Mouse (Mus musculus): ENCODE data around the gene Ackr2. TPM values are rescaled to one million over a fixed set of nuclear protein-coding genes. Genes with fewer than 3 reads are reported as not detected.
A peak's percentile ranks its signal among the peaks of the same experiment; 100 is the strongest.

Ackr2 gene
- total RNA-seq, 2 experiments from 2014 or later = 2.2 to 2.8 TPM

DNA sequence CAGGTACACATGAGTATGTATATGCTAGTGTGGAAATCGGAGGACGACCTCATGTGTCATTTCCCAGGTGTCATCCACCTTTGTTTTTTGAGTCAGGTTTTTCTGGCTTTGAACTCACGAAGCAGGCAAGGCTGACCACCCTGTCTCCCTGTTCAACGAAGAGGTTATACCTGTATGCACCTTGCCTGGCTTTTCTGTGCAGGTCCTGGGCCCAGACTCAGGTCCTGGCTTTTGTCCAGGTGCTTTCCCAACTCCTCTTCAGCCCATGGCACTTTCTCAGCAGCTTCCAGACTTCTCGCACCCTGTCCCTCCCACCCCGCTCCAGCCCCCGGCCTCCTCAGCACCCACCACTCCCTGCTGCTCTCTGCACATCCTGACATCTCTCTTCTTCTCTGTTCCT lies 13.0 kb downstream of the Ackr2 start:
- DNase-seq = no peak
- intact Hi-C loops (cut with DNase I; ENCODE audit: low total_unique reads) = no loop called here

DNA sequence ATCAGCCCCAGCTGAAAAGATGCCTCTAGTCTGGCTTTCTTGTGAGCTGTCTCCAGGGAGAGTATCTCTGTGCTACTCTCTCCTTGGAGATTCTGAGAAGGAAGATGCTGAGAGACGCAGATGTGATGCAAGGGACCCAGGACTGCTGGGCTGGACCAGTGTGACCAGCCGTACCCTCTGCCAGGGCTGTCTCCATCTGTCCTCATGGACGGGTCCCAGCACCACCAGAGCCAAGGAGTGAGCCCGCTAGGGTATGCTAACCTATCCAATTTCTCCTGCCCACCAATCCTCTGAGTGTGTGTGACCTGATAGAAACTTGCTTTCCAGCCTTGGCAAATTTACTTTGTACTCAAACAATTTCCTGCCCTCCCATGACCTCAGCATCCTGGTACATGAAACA lies 14.6 kb downstream of the Ackr2 start:
- no peak for DNase-seq
- intact Hi-C loops (cut with DNase I; ENCODE audit: low total_unique reads) = no loop called here

DNA sequence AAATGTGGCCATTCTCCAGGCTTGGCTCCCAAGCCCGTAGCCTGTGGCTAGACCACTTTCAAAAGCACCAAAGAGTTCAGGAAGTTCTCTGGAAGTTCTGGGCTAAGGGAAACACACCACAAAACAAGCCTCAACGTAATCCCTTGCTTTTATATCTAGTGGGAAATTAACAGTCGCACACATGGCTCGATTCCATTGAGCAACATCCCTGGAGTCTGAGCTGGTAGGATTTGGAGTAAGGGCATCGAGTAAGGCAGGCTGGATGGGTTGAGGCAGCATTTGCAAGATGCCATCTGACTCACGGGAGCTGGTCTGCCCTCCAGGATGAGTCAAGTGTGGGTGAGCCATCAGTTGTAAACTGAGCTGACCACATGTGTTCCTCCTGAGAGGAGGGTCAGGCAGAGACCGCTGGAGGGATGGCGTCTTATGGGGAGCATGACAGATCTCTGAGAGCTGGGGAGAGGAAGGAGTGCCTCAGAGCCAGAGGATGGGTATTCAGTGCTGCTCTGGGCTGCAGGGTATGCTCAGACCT lies 16.1 kb downstream of the Ackr2 start:
- DNase-seq = no peak
- intact Hi-C loops (cut with DNase I; ENCODE audit: low total_unique reads) = no loop called here

DNA sequence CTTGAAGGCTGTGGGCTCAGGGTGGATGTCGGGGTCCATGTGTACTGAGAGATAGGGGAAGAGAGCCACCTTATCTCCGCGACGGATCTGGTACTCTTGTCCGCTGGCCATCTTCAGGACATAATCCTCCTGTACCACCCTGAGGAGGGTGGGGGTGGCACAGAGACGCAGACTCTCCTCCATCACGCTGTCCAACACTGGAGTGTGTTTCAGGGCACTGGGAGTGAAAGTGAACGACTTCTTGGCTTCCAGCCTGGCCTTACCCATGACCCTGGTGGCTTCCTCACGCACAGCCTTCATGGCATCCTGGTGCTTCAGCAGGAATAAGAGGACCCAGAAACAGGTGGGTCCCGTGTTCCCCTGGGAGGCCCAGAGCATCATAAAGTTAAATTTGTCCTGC lies 16.9 kb downstream of the Ackr2 start:
- DNase-seq = no peak
- intact Hi-C loops (cut with DNase I; ENCODE audit: low total_unique reads) = no loop called here

DNA sequence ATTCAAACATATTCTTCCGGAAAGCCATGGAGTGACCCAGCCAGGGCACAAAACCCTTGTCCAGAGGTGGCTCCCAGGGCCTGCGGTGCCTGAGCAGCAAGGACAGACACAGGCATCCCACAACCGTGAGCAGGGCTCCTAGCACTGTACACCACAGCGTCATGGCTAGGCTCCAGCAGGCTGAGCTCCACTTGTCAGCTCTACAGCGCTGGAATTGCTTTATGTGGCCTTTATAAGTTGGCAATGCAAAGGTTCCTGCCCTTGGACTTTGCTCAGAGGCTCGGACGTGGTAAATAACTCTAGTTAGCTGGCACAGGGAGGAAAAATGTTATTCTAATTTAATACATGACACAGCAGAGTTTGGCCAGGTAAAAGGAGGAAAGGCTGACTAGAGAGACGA lies 17.9 kb downstream of the Ackr2 start, which contains the start of gene Cyp8b1:
Cyp8b1 (minus strand) TSS at position 204 of the 400 bp plus-strand sequence.
- intact Hi-C loops (cut with DNase I; ENCODE audit: low total_unique reads) = no loop called here
- no peak for DNase-seq

DNA sequence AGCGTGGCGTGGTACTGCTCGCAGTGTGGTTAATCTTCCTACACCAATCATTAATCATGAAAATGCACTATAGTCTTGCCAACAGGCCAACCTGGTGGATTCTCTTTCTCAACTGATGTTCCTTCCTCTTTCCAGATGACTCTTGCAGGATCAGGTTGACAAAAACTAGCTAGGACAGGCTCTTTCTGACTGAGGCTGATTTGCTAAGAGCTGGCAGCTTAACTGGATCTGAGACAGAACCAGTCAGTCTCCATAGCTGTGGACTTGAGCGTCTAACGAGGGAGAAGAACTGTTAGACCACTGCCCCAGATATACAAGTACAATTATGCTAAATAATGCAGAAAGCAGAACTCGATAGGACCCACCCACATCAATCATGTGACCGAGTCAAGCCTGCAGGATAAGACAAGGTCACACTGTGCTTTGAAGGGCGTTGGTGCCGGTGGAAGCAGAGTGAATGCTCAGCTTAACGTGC lies 20.9 kb downstream of the Ackr2 start:
- no peak for DNase-seq
- intact Hi-C loops (cut with DNase I; ENCODE audit: low total_unique reads) = no loop called here

DNA sequence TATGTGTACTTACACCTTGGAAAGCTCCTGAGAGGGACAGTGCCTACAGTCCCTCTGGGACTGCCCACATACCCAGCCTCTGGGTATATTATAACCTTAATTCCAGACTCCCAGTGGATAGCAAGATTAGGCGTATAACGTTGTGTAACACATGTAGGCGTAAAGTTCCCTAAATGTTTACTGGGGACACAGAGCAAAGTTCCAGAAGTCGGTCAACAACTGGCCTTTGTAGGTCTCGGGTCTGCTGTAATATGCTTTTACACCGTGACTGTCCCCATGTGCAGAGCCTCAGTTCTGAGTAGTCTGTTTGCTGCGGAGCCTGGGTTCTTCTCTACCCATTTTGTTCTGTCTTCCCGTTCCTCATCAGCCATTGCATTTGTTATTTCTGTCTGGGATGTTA lies 25.3 kb downstream of the Ackr2 start:
- no peak for DNase-seq
- intact Hi-C loops (cut with DNase I; ENCODE audit: low total_unique reads) = no loop called here

DNA sequence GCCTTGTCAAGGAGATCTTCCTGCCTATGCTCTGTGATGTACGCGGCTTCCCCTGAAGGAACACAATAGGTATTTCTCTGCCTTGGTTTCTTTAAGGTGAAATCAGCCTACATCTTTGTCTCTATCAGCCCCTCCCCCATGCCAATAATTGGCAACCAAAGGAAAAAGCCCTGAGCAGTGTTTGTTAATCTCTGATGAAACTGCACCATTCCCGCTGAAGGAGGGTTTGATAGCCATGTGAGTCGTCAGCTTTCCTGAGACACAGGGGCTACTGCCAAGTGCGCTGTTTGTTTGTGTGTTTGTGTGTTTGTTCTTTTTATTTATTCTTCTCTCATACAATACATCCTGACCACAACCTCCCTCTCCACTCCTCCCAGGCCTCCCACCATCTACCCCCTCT lies 25.8 kb downstream of the Ackr2 start:
- intact Hi-C loops (cut with DNase I; ENCODE audit: low total_unique reads) = no loop called here
- DNase-seq = no peak

DNA sequence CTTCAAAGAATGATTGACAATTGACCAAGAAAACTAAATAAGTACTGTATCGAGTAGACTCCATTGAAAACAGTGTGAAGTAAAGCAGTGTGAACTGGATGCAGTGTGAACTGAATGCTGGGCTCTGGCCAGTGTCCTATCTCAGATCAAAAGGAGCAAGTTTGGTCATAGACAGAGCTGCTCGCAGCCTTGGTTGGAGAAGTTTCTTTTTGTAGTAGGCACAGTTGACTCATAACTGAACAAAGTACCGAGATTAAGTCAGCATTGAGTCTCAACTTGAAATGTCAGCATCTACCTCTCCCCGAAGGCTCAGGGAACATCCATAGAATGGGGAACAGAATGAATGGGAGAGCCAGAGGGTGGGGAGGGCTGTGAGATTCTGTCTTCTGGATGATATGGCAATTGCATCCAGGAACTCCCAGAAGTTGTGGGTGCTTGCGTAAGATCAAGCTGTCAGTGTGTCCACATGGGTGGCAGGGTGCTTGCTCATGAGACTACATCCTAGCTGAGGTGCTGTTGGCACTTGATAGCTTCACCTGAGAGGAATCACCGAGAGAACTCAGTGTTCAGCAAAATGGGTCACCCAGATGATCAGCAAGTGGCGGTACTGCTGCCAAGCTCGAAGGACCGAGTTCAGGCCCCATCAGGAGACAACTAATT lies 26.9 kb downstream of the Ackr2 start:
- intact Hi-C loops (cut with DNase I; ENCODE audit: low total_unique reads) = no loop called here
- DNase-seq = no peak

DNA sequence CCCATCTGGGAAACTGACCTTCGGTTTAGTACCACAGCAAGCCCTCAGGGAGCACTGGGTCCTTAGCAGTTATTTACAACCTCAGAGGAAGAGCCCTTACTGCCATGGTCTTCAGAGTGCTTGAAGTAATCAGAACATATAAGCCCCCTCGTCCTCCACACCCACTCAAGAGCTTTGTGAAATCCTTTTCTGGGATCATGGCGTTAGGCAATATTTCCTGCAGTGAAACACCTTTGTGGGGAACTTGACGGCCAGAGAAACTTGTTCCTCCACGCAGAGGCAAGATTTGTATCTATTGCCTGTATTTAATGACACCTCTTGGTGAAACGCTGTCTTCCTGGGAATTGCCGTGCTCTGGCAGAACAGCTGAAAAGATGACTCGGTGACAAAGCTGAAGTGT lies 27.8 kb downstream of the Ackr2 start:
- no peak for DNase-seq
- intact Hi-C loops (cut with DNase I; ENCODE audit: low total_unique reads) = no loop called here

DNA sequence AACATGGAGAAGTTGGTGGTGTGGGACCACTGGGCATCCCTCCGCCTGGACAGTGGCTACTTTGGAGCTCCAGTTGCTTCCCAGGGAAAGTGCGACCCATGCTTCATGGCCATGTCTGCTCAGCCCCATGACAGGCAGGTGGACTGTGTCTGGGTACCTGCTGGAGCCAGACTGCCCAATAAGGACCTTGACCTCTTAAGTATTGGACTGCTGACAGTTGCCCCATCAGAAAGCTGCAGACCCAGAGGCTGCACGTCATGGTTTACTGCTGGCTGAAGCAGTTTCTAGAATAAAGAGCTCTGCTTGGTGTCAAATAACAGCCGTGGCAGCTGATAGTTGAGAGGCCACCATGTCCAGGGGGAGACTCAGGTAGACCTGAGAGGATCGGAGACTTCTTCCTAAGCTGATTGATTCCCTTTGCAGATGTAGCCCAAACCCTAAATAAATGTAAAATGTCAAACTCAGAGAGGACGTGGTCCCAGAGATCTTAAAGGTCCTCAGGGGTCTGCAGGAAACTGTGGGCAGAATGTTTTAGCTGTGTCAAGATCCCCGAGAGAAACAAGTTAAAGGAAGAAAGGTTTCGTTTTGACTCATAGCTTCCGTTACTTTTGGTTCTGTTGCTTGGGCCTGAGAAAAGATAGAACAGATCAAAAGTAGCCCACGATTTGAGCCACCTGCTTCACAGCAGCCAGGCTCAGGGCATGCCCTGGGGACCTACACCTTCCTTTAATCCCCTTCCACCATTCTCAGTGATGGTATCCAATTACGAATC lies 28.7 kb downstream of the Ackr2 start:
- intact Hi-C loops (cut with DNase I; ENCODE audit: low total_unique reads) = no loop called here
- DNase-seq = no peak

DNA sequence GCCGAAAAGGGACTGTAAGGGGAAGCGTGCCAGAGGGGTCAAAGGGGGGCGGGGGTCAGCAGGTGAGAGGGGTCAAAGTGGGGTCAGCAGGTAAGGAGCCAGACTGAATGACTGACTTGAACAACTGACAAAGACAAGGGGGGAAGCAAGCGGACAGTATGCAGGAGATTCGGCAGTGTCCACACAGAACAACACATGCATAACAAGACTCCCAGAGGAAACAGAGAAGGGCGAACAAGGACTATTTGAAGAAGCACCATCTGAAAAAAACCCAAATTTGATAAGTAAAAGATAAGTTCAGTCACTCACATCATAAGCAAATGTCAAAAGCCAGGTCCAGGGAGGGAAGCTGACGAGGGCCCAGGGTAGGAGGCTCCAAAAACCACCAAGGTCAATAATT lies 29.6 kb downstream of the Ackr2 start:
- intact Hi-C loops (cut with DNase I; ENCODE audit: low total_unique reads) = no loop called here
- DNase-seq = no peak

DNA sequence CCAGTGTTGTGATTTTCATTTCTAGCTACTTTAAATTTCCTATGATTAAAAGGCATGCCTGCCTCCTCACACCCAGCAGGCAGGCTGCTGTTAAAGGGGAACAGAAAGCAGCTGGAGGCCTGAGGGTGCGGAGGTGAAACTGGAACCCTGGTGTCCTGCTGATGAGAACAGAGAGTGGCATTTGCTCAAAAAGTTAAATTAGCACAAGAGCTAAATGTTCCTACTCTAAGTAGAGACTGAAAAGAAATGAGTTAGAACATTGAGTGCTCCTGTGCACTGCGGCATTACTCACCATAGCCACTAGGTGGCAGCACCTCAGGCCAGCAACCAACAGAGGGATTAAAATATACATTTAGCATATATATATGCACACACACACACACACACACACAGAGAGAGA lies 30.3 kb downstream of the Ackr2 start:
- DNase-seq = no peak
- intact Hi-C loops (cut with DNase I; ENCODE audit: low total_unique reads) = no loop called here

DNA sequence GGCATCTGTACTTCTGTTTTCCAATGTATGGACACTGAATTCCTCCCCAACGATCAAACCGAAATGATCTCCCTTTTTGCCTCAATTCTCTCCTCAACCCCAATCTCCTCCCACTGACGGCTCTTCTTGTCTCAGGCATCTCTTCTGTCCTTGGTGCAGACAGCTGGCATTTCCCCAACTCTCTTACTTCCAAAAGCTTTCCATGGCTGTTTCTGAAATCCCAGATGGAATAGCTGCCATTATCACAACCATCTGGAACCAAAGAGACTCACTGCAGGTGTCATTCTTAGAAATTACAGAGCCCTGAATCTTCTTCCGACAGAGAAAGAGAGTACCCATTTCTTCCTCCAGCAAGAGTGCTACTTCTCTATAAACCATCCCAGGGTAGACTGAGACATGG lies 36.7 kb downstream of the Ackr2 start:
- intact Hi-C loops (cut with DNase I; ENCODE audit: low total_unique reads) = no loop called here
- DNase-seq = no peak

DNA sequence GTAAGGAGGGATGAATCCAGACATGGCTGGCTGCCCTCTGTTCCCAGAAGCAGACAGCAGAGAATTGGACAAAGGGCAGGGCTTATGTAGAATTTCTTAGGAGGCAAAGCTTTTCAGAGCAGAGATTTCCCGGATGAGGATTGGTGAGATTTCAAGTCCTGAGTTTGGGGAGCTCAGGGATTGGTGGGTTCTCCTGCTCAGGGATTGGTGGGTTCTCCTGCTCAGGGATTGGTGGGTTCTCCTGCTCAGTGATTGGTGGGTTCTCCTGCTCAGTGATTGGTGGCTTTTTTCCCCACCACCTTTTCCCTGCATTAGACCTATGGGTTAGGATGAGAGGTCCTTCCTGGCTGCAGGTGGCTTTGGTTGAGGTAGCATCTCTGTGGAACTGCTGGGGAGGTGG lies 38.8 kb downstream of the Ackr2 start:
- no peak for DNase-seq
- intact Hi-C loops (cut with DNase I; ENCODE audit: low total_unique reads) = no loop called here

DNA sequence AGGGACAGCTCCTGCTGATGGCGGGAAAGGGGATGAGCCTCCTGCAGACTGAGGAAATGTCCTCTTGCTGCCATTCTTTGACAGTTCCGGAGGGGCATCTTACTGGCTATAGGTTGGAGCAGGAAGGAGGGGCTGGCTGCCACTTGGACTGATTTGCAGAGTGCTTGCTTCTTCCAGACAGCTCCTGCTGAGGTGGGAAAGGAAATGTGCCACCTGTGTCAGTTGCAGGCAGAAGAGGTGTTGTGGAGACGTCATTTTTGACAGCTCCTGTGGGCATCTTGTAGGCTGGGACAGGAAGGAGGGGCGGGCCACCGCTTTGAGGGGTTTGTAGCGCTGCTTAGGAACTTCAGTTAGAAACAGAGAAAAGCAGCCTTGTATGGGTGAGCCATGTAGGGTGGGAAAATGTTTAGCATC lies 39.3 kb downstream of the Ackr2 start:
- no peak for DNase-seq
- intact Hi-C loops (cut with DNase I; ENCODE audit: low total_unique reads) = no loop called here

DNA sequence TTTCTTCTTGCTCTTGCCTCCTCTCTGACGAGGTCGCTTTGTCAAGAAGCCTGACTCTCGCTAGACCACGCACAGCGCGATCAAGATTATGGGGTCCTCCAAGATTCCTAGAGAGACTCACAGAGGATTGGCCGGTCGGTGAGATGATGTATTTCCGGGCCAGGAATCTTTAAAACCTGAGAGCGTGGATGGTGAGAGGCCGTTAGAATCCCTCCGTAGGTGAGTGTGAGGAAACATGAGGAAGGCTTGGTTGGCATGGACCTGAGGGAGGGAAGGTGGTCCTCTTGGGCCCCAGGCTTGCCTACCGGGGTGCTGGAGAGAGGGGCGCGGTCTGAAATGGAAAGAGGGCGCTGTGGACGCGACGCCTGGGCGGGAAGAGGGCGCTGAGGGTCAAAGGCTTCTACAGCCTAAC lies 39.8 kb downstream of the Ackr2 start:
- DNase-seq = no peak
- intact Hi-C loops (cut with DNase I; ENCODE audit: low total_unique reads) = no loop called here

DNA sequence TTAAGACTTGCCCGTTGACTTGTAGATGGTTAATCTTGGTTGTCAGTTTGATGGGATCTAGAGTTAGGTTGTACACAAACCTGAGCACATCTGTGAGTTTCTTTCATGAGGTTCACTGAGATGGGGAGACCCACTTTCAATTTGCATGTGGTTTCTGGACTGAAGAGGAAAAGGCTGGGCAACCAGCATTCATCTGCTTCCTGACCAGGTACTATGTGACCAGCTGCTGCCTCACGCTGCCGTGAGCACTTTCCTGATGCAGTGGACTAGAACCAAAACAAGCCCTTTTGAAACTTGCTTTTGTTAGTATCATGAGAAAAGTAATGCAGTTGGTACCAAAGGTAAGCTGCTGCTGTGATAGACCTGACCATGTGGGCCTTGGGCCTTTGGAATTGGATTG lies 44.9 kb downstream of the Ackr2 start:
- no peak for DNase-seq
- intact Hi-C loops (cut with DNase I; ENCODE audit: low total_unique reads) = no loop called here

DNA sequence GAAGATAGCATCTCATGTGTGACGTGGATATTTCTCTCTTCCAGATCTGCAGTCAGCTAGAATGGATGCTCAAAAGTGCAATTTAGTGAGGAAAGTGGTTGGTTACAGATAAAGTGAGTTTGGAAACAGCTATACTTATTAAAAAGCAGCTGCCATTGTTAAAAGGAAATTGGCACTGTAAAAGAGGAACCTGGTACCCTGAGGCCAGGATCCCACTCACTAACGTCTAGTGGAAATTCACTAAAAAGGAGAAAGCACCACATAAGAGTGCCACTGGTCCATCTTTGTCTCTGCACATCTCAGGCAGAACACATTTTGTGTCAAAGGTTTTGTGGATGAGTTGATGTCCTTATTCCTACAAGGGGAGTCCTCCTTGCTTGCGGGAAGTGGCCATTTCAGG lies 45.5 kb downstream of the Ackr2 start:
- DNase-seq = no peak

DNA sequence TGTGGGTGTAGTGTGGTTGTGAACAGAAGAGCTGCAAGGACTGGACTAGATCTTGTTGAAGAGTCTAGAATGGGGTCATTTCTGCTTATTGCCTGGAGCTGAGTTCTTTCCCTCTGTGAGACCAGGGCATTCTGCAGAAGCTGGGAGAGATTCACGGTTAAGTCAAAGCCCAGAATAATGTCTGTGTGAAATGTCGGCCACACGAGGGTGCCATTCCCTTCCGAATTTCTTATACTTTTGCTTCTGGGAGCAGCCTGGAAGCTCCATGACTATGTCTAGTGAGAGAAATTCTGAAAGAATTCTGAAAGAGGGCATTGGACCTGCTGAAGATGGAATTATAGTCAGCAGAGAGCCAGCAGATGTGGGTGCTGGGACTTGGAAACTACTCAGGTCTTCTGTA lies 49.6 kb downstream of the Ackr2 start:
- peak; percentile 56 for DNase-seq
- intact Hi-C loops (cut with DNase I; ENCODE audit: low total_unique reads) = loop anchor here (1.0 kb wide), 1 partner anchor 38 kb away; no protein-coding TSS in a partner anchor

More for the DNA sequence above, 45.5 kb downstream of the Ackr2 start:
- intact Hi-C loops (cut with DNase I; ENCODE audit: low total_unique reads) = no loop called here

DNA sequence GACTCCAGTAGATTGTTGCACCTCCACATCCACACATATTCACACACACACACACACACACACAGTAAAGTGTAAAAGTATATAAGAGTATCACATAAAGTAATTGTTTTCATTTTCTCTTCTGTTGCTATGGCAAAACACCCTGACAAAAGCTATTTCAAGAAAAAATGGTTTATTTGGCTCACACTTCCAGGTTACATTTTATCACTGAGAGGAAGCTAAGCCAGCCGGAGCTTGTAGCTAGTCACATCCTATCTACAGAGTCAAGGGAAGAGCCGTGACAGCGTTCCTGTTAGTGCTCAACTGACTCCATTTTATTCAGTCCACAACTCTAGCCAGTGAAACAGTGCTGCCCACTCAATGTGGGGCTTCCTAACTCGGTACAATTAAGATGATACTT lies 50.3 kb downstream of the Ackr2 start:
- DNase-seq = no peak
- intact Hi-C loops (cut with DNase I; ENCODE audit: low total_unique reads) = no loop called here
